Mouse (Mus musculus) fat pad, adult 2 months (tissue): ENCODE measurements around the gene Rap2a.

Experiments used
- DNase-seq: peaks from one replicate; pipeline ENCODE4 v3.0.0-alpha.2; 2011; ENCODE audit warnings: low read depth, low spot score; ENCODE audit errors: extremely low read depth

The Rap2a gene

DNA sequence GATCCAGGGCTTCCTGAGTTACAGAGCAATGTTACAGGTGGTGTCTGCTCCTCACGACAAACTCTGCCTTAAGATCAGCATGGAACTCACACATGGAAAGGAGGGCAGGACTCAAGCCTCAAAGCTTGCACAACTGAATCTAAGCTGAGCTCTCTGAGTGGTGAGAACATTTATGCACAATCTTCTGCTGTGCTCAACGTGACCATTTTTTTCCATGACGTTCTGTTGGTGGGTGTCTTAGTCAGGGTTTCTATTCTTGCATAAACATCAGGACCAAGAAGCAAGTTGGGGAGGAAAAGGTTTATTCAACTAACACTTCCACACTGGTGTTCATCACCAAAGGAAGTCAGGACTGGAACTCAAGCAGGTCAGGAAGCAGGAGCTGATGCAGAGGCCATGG lies 57.7 kb downstream of the Rap2a start:
- no peak for DNase-seq

DNA sequence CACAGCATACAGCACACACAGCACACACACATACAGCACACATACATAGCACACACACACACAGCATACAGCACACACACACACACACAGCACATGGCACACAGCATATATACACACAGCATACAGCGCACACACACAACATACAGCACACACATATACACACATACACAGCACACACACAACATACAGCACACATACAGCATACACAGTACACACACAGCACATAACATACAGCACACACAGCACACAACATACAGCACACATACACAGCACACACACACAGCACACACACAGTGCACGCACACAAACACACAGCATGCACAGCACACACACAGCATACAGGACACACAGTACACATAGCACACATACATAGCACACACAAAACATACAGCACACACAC lies 60.9 kb downstream of the Rap2a start:
- DNase-seq, result no peak

DNA sequence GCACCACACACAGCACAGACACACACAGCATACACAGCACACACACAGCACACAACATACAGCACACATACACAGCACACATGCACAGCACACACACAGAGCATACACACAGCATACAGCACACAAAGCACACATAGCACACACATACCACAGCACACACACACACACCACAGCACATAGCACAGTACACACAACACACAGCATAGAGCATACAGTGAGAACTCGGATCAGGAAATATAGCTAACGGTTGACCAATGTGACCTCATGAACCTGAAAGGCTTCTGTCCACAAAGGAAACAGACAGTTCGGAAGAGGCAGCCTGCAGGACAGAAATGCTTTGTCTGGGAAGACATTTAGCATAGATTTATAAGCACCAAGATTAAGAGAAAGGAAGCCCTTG lies 61.4 kb downstream of the Rap2a start:
- no peak for DNase-seq

DNA sequence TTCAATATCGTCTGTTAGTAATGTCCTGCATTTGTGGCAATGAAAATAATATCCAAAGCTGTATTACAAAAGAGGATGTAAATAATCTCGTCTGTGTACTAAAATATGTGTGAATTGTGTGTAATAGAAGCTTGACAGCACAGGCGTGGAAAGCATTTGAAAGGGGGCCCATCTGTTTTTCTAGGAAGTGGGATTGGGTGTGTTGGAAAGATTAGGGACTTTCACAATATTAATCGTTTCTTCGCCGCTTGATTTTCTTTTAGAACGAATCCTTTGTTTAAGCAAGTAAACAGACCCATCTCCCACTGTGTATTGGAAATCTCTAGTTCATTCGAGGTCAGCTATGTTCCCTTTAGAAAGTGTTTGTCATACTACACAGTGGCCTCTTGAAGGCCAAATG lies 64.2 kb downstream of the Rap2a start:
- no peak for DNase-seq

DNA sequence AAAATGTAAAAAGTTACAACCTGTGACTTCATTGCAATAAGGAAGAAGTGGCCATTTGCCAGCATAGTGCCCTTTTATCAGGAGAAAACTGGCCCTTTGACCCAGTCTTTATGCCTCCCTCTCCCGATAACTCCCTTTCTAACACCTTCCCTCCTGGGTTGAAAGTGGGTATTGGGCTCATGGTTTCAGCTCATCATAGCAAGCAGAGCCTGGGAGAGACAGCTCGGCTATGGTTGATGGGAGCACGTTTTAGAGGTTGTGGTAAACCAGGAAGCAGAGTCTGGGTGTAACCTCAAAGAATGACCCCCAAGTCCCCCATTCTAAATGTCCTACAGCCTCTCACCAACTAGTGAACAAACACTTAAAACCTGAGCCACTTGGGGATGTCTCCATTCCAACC lies 64.7 kb downstream of the Rap2a start:
- no peak for DNase-seq

DNA sequence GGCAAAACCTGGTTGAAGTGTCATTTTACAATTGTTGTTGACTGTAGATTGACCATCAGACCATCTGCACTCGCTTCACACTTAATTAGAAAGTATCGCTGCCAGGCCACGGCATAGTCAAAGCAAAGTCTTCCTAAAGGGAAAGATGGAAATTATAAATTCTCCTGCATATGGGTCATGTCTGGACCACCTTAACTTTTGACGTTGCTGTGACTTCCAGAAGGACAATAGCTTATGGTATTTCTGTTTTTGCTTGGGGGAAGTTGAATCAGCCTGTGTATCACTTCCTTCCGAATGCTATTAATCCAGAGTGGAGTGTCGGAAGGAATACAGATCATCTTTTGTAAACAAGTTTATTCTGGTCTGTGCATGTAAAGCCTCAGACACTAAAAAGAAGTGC lies 65.6 kb downstream of the Rap2a start:
- DNase-seq, result no peak

DNA sequence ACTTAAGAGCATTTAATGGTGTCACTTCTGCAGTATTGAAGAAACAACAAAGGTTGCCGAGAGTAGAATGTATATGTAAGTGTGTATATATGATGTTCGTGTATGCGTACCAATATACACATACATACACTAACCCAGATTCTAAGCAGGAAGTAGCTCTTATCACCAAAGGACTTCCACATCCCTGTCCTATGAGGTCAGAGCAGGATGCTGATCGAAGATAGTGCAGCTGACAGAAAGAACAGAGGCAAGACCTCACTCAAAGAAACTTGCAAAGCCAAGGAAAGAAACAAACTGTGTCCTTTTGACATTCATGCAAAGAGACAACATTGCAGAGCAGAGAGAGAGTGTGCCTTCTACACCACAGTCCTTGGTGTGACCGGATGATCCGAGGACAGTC lies 66.3 kb downstream of the Rap2a start:
- no peak for DNase-seq

DNA sequence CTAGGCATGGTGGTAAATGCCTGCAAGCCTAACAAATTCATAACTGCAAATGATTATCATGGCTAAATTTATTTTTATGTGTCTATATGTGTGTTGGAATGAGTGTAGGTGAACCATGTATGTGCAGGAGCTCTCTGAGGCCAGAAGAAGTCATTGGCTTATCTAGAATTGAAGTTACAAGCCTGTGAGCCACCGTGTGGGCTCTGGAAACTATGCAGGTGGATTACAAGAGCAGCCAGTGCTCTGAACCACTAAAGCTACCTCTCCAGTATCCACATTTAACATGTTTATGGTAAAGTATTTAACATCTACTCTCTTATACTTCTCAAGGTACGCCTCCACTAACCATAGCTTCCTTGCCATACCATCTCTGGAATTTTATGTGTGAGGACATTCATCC lies 66.7 kb downstream of the Rap2a start:
- no peak for DNase-seq
